Mouse (Mus musculus) left cerebral cortex, adult 18-20 months (tissue): ENCODE data around the gene Gm45785. TPM values are rescaled to one million over a fixed set of nuclear protein-coding genes. Genes with fewer than 3 reads are reported as not detected.
A peak's percentile ranks its signal among the peaks of the same experiment; 100 is the strongest.

Experiments
- DNase-seq, 2 experiments: peaks; one replicate each; pipeline ENCODE4 v3.0.0; 2021 to 2022; ENCODE audit warnings: low spot score in 2 of 2, mixed read lengths in 1 of 2
- total RNA-seq, 2 experiments: library from RNA; stranded (reverse); gene quantifications; 2 replicates each; pipeline ENCODE4 v1.2.3; 2021

The Gm45785 gene
- total RNA-seq, 2 experiments from 2014 or later: 1.2 to 1.7 TPM

GRCm38 (mm10) chr7:140858746-140859145, 2.6 kb upstream of the Gm45785 start:
- no peak for DNase-seq

GRCm38 (mm10) chr7:140857550-140858505, 1.7 kb upstream of the Gm45785 start, which contains the start of gene Bet1l:
Gene Bet1l (minus strand): TSS chr7:140857577.
- no peak for DNase-seq

GRCm38 (mm10) chr7:140856785-140857549, 836 bp upstream of the Gm45785 start, which contains the start of gene Ric8a:
Gene Ric8a (plus strand): TSS chr7:140856957.
- DNase-seq: peak; percentile 87 to 93

DNA sequence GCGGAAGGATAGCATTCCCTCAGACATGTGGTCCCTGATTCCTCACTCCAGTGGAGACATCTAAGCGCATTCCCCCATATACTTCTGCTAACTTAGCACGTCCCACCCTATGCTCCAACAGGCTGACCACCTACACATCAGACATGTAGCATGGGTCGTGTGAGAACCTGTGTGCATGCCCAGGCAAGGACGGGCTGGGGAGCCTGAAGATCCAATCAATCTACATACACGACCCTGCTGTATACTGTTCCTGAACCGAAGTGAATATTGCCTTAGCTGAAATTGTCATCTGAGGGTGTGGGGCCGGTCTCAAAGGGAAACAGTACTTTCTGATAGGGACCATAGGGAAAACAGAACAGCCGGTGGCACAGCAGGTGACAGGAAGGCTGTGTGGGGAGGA, 950 bp downstream of the Gm45785 start:
- DNase-seq: no peak

- no peak for DNase-seq
Measured at GRCm38 (mm10) chr7:140854483-140854882, 1.6 kb downstream of the Gm45785 start.

DNA sequence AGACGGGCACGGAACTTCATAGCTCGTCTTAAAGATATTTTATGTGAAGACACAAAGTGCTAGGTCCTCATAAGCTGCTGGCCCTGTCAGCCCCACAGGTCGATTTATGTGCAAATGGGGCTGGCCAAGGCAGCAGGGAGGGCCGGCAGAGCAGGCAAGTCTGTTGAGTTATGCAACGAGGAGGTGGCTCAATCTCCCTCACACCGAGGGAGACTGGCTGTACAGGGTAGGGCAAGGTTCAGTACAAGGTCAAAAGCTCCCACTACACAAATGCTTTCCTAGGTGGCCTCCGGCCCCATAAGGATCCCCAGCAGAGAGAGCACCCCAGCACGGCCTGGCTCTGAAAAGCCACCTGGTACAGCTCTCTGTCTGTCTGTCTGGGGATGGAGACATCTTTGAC, 2.7 kb downstream of the Gm45785 start:
- no peak for DNase-seq

GRCm38 (mm10) chr7:140851916-140852315, 4.2 kb downstream of the Gm45785 start:
- DNase-seq: no peak

GRCm38 (mm10) chr7:140848591-140848990, 7.5 kb downstream of the Gm45785 start:
- DNase-seq: no peak

DNA sequence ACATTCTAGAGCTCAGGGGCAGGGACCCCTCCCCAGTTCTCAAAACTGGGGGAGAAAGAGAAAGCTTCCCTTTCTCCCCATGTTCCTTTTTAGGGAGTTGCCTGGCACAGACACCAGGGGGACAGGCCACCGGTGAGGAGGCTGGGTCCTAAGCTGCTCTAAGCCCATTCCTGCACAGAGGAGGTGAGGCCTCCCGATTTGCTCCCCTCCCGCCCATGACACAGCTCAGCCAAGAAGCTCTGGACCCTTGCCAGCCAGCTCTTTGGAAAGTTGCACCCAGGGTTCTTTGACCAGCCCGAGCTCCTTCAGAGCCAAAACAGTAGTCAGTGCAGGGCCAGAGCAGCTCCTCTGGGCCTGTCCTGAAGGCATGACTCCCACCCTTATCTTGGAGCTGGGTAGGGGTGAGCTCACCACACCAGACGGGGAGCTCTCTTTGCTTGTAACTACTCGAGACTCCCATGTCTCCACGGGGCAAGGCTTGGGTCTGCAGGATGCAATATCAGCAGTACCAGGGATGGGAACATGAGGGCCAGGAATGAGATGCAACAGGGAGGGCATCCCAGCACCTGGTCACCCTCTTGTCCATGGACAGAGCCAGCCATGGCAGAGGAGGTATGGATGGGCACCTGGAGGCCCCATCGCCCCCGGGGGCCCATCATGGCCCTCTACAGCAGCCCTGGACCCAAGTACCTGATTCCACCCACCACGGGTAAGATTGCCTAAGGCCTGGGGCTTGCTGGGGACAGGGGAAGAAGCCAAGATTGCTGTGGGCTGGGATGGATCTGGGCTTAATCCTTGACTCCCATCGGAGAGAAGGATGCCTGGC, 8.2 kb downstream of the Gm45785 start, which contains the start of gene Odf3:
Odf3 (plus strand) TSS at position 51 of the 826 bp plus-strand sequence.
- DNase-seq: no peak

GRCm38 (mm10) chr7:140846676-140847075, 9.5 kb downstream of the Gm45785 start:
- no peak for DNase-seq

- DNase-seq: no peak
Measured at GRCm38 (mm10) chr7:140845683-140846082, 10.4 kb downstream of the Gm45785 start.

DNA sequence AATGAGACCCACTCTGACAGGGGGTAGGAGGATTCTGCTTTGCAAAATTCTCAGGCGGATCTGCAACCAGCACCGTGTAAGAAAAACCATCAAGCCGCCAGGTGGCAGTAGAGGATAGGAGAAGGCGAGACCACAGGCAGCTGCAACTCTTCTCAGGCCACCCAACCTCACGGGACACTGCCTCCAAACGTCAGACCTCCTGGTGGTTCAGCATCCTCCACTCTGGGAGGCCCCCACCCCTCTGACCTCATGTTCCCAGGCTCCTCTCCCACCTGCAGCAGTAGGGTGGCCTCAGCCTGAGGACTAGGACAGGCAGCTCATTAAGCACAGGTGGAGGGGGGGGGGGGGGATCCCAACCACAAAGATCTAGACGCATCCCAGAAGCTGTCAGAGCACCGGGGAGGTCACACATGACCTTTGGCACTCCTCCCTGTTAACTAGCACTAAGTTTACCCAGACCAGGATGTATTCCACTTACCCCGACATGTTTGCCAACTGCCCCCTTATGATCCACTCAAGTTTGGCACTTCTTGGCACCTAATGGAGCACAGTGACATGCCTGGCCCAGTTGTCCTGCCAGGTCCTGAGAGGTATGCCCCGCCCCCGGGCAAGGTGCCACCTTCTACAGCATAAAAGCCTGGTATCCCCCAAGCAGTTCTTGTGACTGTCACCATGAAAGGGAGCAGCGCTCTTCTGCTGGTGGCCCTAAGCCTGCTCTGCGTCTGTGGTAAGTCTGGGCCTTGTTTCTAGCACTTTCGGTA, 11.0 kb downstream of the Gm45785 start, which contains the start of gene Scgb1c1:
Scgb1c1 (plus strand) TSS at position 643 of the 761 bp plus-strand sequence.
- peak; percentile 90 to 97 for DNase-seq

DNA sequence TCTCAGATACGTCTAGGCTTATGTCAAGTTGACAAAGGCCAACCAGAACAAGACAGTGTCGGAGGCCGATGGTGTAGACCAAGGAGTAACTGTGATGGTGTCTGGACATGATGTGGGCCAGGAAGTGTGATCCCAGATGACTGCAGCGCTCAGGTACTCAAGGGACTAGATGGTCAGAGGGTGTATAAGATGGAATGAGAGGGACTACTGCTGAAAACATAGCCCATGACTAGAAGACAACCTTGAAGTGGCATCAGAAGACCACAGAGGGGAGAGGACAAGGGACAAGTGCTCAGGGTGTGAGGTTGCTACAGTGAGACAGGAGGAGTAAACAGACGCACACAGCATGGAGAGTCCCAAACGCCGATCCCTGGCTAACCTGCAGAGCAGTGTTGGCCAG, 12.3 kb downstream of the Gm45785 start:
- DNase-seq: no peak

DNA sequence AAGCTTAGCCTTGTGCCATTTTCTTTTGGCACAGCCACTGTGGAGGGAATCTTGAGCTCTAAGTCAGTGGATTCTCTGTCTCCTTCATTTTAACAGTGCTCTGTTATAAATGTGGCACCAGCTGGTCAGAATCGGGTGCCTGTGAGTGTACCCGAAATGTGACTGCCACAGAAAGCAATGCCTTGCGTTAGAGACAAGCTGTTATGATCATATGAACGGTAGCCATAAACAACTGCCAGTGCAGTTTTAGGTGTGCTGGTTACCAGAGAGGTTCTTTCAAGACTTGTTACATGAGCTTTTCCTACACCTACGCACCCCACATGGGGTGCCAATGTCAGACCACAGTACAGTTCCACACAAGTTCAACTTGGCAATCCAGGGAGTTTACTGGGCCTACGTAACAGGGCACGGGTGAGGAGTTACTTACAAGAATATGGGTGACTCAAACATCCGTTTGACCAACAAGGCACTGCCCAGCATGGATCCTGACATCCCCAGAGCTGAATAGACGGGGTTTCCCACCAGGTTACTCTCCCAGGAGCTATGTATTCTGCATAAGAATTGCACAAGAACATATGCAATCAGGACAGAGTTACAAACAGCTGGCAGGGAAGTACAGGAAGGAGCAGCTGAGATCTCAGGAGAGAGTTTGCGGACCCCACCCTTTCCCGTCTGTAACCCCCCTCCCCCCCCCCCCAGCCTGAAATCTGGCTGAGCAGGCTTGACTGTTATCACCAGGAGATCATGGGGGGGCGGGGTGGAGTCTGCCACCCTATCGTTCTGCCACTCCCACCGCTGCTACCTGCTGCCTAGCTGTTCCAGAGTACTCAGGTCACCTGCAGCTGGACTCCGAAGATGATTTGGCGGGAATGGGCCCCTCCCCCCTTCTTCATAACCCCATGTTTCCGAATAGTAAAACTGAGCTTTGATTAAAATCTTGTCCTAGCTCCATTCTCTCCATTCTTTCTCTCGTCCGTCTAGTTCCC, 15.1 kb downstream of the Gm45785 start:
- no peak for DNase-seq

- DNase-seq: no peak
Measured at GRCm38 (mm10) chr7:140839556-140839955, 16.6 kb downstream of the Gm45785 start.

DNA sequence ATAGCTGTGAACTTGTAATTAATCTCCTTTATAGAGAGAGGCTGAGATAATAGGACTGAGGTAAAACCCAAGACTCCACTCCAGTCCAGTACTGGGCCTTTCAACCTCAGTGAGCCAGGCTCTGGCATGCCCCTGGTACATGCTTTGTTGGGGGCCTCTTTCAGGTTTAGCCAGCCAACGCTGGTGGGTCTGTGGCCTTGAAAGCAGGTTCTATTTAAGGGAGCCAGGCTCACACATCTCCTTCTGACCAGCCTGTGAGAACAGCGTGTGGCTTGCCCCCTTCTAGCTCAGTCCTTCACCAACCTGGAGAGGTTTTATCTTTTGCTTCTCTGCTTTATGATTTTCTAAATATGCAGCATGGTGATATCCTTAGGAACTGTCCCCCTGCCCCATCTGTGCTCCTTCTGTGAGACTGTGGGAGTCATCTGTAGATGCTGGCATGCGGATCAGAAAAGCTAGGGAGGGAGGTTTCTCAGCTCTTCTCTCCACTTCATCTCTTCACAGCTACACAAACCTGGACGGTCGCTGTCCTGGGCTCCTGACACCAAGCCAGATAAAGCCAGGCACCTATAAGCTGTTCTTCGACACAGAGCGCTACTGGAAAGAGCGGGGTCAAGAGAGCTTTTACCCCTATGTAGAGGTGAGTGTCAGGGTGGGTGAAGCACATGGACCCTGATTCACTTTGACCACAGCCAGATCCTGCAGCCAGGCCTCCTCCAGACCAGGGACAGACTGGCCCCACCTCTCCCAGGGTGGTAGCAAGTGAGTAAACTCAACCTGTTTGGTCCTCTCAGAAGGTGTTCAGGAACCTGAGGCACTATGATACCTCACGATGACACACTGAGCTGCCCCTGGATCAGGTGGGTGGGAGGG, 19.7 kb downstream of the Gm45785 start:
- DNase-seq: peak; percentile 28 to 49

DNA sequence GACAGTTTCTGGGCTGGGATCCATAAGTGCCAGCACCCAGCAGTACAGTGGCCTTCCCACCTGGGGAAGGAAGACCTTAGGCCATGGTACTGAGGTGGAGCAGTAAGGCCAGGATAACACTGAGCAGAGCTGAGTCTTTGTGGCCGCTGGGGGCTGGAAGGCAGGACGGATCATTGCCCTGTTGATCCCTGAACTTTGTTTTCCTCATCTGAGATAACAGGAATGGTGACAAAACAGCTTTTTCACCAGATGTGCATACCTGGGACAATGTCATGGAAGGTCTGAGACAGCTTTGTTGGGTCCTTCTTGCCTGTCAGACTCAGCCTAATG, 20.4 kb downstream of the Gm45785 start:
- no peak for DNase-seq
